Mouse (Mus musculus): ENCODE measurements at regions not wholly inside any gene's neighbourhood (a gene's known extent, or its start where the extent isn't known, plus 50 kb on each side); places are given as distances from the start of the nearest gene placed in this dataset.

DNA sequence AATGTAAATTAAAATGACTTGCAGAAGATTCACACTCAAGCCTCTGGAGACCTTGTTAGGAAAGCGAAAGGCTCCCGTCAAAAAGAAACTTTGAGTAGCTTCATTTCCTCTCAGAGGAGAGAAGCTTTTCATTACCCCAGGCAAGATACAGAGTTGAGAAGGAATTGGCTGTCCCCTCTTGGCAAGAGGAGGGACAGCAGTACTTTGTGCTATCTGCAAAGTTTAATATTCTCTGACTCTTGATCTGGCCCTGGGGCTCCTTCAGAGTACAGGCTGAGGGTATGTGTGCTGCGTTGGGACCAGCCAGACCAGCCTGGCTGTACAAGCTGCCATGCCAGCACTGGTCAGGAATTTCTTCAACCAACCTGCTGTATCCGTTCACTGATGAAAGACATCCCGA, 525.4 kb downstream of the Amy2a5 start:
- H3K9me3 ChIP-seq (ENCODE audit: control insufficient read depth, low read length) = no peaks in the 10 kb centered on the region
- 53% methylated on average over 5 of the region's 5 CpGs for WGBS
- no peaks in the 10 kb centered on the region for H3K36me3 ChIP-seq (ENCODE audit: control insufficient read depth, insufficient read depth)
- no peak overlapping the region for H3K27ac ChIP-seq (ENCODE audit: low read length)
- ATAC-seq = no peak
- no peak overlapping the region for H3K4me2 ChIP-seq (ENCODE audit: low read length)
- H3K9ac ChIP-seq (replicated peaks; ENCODE audit: low read depth, low read length) = no peak overlapping the region
- no peak overlapping the region for H3K4me3 ChIP-seq (replicated peaks; ENCODE audit: low read length)
- H3K4me1 ChIP-seq (replicated peaks; ENCODE audit: control insufficient read depth, insufficient read depth, low read length) = no peaks in the 10 kb centered on the region
- H3K27me3 ChIP-seq (replicated peaks; ENCODE audit: control insufficient read depth, insufficient read depth, low read length) = no peaks in the 10 kb centered on the region

DNA sequence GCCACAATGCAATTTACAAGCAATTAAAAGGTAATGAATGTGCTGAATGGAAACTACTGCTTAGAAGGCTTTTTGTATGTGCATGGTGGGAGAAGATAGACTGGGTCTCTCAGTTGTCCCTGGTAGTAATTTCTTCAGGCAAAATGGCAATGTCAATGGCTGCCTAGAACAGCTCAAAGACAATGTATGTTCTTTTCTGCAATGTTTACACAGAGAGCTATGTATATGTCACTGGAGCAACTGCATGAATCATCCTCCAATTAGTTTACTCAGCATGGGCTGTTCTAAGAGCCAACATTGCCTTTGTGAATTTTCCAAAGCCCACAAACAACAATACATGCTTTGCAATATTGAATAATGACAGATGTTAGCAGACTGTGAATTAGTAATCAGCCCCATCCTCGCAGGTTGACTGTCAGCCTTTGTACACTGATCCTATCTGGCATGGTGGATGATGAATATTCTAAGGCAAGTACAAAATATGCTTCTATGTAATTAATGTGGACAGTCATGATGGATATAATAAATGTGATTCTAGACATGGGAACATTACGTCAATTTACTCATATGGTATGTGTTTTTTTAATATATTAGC, 559.0 kb downstream of the Amy2a5 start:
- Histone ChIP-seq H3K4me2 (ENCODE audit: low read length) (no peak overlapping the region), H3K4me3 (replicated peaks; ENCODE audit: low read length) (no peak overlapping the region), H3K27me3 (replicated peaks; ENCODE audit: control insufficient read depth, insufficient read depth, low read length) (no peaks in the 10 kb centered on the region), H3K4me1 (replicated peaks; ENCODE audit: control insufficient read depth, insufficient read depth, low read length) (no peaks in the 10 kb centered on the region), H3K9me3 (ENCODE audit: control insufficient read depth, low read length) (no peaks in the 10 kb centered on the region), H3K9ac (replicated peaks; ENCODE audit: low read depth, low read length) (no peak overlapping the region), H3K27ac (ENCODE audit: low read length) (no peak overlapping the region), H3K36me3 (ENCODE audit: control insufficient read depth, insufficient read depth) (no peaks in the 10 kb centered on the region)
- WGBS = 54% methylated on average over 2 of the region's 2 CpGs
- ATAC-seq = peak; percentile 38; the same call in 1 of the 2 replicates

DNA sequence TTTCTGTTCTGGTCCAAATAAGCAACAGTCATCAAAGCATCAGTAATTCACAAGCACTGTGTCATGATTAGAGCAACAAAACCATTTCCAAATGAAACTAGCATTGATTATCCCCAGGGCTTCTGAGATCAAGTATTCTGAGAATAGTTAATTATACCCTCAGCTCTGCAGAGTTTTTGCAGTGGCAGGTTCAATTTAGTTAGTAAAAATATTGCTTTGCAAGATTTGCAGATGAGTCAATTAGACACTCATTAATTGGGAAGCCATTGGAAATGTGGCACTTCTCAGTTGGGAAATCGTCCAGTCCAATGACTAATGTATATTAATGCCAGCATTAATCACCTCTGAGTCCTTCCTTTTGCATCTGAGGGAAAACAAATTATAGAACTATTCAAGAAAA, 570.5 kb downstream of the Amy2a5 start:
- H3K9me3 ChIP-seq (ENCODE audit: control insufficient read depth, low read length) = no peaks in the 10 kb centered on the region
- no peaks in the 10 kb centered on the region for H3K4me1 ChIP-seq (replicated peaks; ENCODE audit: control insufficient read depth, insufficient read depth, low read length)
- H3K36me3 ChIP-seq (ENCODE audit: control insufficient read depth, insufficient read depth) = no peaks in the 10 kb centered on the region
- H3K9ac ChIP-seq (replicated peaks; ENCODE audit: low read depth, low read length) = no peak overlapping the region
- no peak for ATAC-seq
- H3K4me2 ChIP-seq (ENCODE audit: low read length) = no peak overlapping the region
- no peaks in the 10 kb centered on the region for H3K27me3 ChIP-seq (replicated peaks; ENCODE audit: control insufficient read depth, insufficient read depth, low read length)
- no peak overlapping the region for H3K4me3 ChIP-seq (replicated peaks; ENCODE audit: low read length)
- no peak overlapping the region for H3K27ac ChIP-seq (ENCODE audit: low read length)
- 12% methylated on average over 1 of the region's 1 CpGs for WGBS

DNA sequence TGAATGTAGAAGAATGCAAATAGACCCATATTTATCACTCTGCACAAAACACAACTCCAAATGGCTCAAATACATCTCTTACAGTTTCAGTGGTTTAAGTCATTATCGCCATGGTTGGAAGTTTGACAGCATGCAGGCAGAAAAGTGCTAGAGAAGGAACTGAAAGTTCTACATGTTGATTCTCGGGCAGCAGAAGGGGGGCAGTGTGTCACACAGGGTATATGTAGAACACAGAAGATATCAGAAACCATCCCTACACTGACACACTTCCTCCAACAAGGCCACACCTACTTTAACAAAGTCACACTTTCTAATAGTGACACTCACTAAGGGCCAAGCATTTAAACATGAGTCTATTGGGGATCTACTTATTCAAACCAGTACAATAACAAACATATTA, 620.1 kb downstream of the Amy2a5 start:
- H3K4me2 ChIP-seq (ENCODE audit: low read length) = no peak overlapping the region
- no peaks in the 10 kb centered on the region for H3K4me1 ChIP-seq (replicated peaks; ENCODE audit: control insufficient read depth, insufficient read depth, low read length)
- ATAC-seq = no peak

DNA sequence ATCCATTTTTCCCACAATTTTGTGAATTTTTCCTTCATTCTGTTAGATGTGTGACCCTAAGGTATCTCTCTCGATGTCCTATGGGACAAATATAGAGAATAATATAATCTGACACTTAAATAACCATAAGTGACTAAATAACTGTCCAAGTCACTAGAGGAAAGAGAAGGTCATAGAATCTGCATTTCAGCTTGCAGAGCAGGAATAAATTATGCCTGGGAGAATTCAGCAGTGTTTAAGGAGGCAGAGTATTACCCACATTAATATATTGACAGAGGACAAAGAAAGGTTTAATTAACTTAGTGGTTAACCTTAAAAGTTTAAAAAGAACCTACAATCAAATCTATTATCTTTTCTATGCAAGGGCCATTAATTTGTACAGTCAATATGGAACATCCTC, 655.2 kb downstream of the Amy2a5 start:
- 79% methylated on average over 1 of the region's 1 CpGs for WGBS
- no peak overlapping the region for H3K4me2 ChIP-seq (ENCODE audit: low read length)
- H3K9me3 ChIP-seq (ENCODE audit: control insufficient read depth, low read length) = no peaks in the 10 kb centered on the region
- no peaks in the 10 kb centered on the region for H3K36me3 ChIP-seq (ENCODE audit: control insufficient read depth, insufficient read depth)
- no peak overlapping the region for H3K27ac ChIP-seq (ENCODE audit: low read length)
- H3K27me3 ChIP-seq (replicated peaks; ENCODE audit: control insufficient read depth, insufficient read depth, low read length) = no peaks in the 10 kb centered on the region
- H3K9ac ChIP-seq (replicated peaks; ENCODE audit: low read depth, low read length) = no peak overlapping the region
- no peak for ATAC-seq
- no peak overlapping the region for H3K4me3 ChIP-seq (replicated peaks; ENCODE audit: low read length)
- H3K4me1 ChIP-seq (replicated peaks; ENCODE audit: control insufficient read depth, insufficient read depth, low read length) = no peaks in the 10 kb centered on the region

More for the DNA sequence above, 620.1 kb downstream of the Amy2a5 start:
- Histone ChIP-seq H3K36me3 (ENCODE audit: control insufficient read depth, insufficient read depth) (no peaks in the 10 kb centered on the region), H3K9ac (replicated peaks; ENCODE audit: low read depth, low read length) (no peak overlapping the region), H3K27me3 (replicated peaks; ENCODE audit: control insufficient read depth, insufficient read depth, low read length) (no peaks in the 10 kb centered on the region), H3K27ac (ENCODE audit: low read length) (no peak overlapping the region), H3K9me3 (ENCODE audit: control insufficient read depth, low read length) (no peaks in the 10 kb centered on the region), H3K4me3 (replicated peaks; ENCODE audit: low read length) (no peak overlapping the region)
- WGBS = 81% methylated on average over 2 of the region's 2 CpGs

DNA sequence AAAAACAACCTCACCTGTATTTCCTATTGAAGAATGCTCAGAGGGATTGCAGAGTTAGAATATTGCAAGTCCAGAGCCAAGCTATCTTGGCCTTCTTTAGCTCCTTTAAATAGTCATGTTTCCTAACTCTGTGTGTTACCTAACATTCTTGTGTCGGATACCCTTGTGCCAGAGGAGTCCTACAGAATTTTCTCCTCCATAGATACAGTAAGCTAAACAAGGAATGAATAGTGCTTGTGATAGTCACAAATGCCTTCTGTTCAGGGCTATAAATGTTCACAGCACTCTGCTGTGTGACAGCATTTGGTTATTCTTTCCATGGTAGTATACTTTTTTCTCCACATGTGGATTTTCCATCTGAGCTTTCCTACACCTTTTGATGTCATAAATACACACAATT, 676.3 kb downstream of the Amy2a5 start:
- no peaks in the 10 kb centered on the region for H3K27me3 ChIP-seq (replicated peaks; ENCODE audit: control insufficient read depth, insufficient read depth, low read length)
- no peak for ATAC-seq
- WGBS = 91% methylated on average over 1 of the region's 1 CpGs

More for the DNA sequence above, 676.3 kb downstream of the Amy2a5 start:
- Histone ChIP-seq H3K4me3 (replicated peaks; ENCODE audit: low read length) (no peak overlapping the region), H3K9me3 (ENCODE audit: control insufficient read depth, low read length) (no peaks in the 10 kb centered on the region), H3K27ac (ENCODE audit: low read length) (no peak overlapping the region), H3K4me2 (ENCODE audit: low read length) (no peak overlapping the region), H3K4me1 (replicated peaks; ENCODE audit: control insufficient read depth, insufficient read depth, low read length) (no peaks in the 10 kb centered on the region), H3K9ac (replicated peaks; ENCODE audit: low read depth, low read length) (no peak overlapping the region), H3K36me3 (ENCODE audit: control insufficient read depth, insufficient read depth) (no peaks in the 10 kb centered on the region)
